Mouse (Mus musculus) heart, adult 8-10 months (tissue): ENCODE results near the gene Diaph2. TPM values are rescaled to one million over a fixed set of nuclear protein-coding genes. Genes with fewer than 3 reads are reported as not detected.

Experiments used
- DNase-seq: peaks from one replicate; pipeline ENCODE4 v3.0.0; 2022; ENCODE audit warnings: low spot score
- total RNA-seq, 4 experiments: library from RNA; stranded (reverse); gene quantifications; 2 replicates each; pipeline ENCODE4 v1.2.4; 2022

Gene Diaph2
- 10 to 100 TPM; 10.9 to 14.8 (median 11.0) TPM for total RNA-seq

- peak; percentile 82 for DNase-seq
These were observed at the start of gene Diaph2 for GRCm38 (mm10) chrX:129749571-129750061. Diaph2 (plus strand) TSS chrX:129749742.

- no peak for DNase-seq
These were observed 47.8 kb upstream of the Diaph2 start for GRCm38 (mm10) chrX:129701634-129702312.

DNA sequence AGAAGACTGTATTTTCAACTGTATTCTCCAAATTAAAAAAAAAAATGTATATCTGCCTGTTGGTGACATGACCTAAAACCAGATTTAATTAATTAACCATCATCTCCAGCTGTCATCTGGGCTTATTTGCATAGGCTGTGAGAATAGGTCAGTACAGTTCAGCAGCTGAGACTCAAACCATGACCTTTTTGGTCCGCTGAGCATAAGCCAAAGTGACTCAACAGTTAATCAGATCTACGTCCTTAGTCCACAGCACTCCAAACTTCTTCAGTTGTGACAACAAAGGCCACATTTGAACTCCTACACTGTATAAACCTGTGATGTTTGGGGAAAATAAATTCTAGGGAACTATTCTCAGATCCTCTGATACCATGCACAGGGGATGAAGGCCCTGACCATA, 39.9 kb upstream of the Diaph2 start:
- DNase-seq: no peak

GRCm38 (mm10) chrX:129728717-129729220, 20.8 kb upstream of the Diaph2 start:
- no peak for DNase-seq

- DNase-seq: peak; percentile 10
These were observed 13.0 kb upstream of the Diaph2 start for GRCm38 (mm10) chrX:129736562-129736961.

GRCm38 (mm10) chrX:129739226-129739625, 10.3 kb upstream of the Diaph2 start:
- no peak for DNase-seq

DNA sequence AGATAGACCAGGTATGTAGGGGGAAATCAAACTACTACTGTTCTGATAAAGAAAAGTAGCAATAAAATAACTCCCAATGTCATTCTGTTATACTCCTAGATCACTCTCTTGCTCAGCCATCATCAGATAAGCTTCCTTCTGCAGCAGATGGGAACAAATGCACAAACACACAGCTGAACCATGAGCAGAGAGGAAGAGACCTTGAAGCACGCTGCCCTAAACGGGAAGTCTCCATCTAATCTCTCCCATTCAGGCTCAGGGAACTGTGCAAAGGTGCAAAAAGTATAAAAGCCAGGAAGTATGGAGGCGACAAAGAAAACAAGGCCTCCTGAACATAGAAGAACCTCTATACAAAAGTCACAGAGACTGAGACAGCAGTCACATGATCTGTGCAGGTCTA, 6.6 kb upstream of the Diaph2 start:
- DNase-seq: no peak

- no peak for DNase-seq
These were observed 3.6 kb upstream of the Diaph2 start for GRCm38 (mm10) chrX:129745976-129746375.

DNA sequence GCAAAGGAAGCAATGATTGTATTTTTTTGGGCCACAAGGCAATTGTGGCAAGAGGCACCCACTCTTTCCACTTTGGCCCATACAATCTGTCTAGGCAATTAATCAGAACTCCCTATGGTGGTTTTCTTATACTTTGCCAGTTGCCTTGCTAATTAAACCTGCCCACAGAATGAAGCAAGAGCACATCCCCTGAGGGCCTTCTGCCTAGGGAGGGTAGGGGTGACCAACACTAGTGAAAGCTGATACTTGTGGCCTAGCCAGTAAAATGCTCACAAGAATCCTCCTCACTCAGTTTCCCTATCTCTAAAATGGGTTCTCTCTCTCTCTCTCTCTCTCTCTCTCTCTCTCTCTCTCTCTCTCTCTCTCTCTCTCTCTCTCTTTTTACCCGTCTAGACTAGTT, 440 bp upstream of the Diaph2 start:
- no peak for DNase-seq

GRCm38 (mm10) chrX:129750094-129750569, 590 bp downstream of the Diaph2 start:
- DNase-seq: no peak

GRCm38 (mm10) chrX:129750606-129751005, 1.1 kb downstream of the Diaph2 start:
- DNase-seq: no peak

DNA sequence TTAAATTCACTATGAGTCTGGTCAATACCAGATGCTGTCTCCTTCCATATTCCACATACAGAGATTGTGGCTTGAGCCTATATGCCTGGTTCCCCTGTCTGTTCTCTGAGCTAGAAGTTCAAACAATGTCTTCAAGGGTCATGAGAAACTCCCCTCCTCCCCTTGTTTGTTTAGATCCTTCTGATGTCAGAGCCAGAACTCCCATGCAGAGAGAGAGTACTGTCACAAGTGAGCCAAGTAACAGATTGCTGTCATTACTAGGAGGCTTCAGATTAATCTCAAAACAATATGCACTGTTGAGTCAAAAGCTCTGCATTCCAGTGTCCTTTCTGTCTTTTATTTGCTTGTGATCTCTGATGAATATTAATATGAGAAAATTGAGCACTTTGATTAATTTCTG, 7.1 kb downstream of the Diaph2 start:
- no peak for DNase-seq

- DNase-seq: no peak
These were observed 13.1 kb downstream of the Diaph2 start for GRCm38 (mm10) chrX:129762649-129763048.

DNA sequence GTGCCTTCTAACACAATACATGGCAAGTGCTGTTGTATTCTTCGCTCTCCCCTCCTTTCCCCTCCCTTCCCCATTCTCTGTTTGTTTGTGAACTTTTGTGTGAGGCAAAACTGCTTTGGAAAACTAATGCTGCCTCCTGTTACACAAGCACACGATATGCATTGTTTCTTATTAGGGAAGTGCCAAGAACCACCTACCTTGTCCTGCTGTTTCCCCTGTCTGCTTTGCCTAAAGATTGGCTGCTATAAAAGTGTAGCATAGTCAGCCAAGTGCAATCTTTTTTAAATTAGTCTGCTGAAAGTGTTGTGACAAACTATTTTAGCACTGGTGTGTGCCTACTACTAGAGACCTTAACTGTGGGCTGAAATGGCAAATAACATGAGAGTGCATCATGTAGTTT, 15.8 kb downstream of the Diaph2 start:
- DNase-seq: no peak

GRCm38 (mm10) chrX:129766811-129767210, 17.3 kb downstream of the Diaph2 start:
- DNase-seq: no peak

GRCm38 (mm10) chrX:129770625-129771024, 21.1 kb downstream of the Diaph2 start:
- no peak for DNase-seq

GRCm38 (mm10) chrX:129773556-129774255, 24.2 kb downstream of the Diaph2 start:
- DNase-seq: no peak

DNA sequence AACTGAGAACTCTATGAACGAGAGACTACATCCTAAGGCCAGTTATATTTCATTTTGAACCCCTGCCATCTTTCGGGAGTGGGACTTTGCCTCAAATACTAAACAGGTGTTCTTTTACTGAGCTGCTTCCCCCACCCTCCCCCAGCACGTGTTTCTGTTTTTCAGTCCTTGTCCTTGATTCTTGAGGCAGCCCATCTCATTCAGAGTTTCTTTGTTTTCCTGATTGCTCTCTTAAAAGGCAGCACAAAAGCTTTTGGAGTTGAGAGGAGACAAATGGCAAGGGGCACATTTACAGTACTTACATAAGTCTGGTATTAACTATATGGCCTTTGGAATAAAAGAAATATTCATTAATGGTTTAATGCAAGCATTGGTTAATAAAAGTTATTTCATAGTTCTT, 24.9 kb downstream of the Diaph2 start:
- DNase-seq: no peak

DNA sequence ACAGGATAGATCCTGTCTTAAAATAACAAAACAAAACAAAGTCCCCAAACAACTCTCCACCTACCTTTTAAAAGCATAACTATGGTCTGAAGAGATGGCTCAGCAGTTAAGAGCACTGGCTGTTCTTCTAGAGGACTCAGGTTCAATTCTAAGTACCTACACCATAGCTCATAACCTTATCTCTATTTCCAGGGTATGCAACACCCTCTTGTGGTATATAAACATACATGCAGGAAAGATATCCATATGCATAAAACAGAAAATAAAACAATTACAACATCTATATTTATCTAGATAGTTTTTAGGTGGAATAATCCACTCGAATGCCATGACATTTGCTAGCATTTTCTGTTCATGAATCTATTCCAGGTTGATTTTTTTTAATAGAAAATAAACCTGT, 27.2 kb downstream of the Diaph2 start:
- no peak for DNase-seq

DNA sequence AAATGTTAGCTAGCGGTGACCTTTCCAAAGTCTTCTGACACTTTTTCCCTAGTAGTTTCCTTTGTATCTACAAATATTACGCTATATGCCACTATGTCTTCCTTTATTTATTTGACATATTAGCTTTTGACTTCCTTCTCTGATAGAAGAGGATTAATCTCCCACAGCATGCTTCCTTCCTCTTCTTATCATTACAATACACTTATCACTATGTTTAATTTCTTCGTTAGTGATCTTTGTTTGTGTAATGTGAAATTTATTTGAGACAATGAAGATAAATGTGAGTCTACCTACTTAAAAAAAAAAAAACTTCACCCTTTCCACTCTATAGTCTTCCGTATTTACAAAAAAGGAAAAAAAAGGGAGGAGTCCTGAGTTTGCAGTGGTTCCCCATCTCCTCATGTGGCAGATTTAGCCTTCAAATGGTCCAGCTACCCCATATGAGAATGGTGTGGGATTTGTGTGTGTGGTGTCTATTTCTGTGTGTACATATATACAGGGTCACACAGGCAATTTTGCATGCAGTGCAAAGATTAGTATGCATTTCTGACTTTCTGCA, 27.9 kb downstream of the Diaph2 start:
- no peak for DNase-seq

DNA sequence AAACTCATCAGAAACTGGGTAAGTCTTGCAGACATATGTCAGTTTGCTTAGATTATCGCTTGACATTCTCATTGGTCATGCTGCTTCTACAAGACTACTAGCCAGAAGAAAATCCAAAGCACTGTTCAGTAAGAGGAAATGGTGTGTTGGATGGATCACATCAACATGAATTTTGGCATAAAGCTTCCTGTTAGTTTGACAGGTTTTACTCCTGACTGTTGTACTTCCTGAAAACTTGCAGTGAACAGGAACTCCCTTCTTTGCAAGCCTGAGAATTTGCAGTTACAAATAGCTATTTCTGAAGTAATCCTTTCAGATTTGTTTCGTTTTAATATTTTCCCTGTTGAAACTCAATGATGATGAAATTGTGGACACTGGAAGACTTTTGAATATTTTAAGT, 32.3 kb downstream of the Diaph2 start:
- DNase-seq: no peak

- DNase-seq: no peak
These were observed 34.5 kb downstream of the Diaph2 start for GRCm38 (mm10) chrX:129784062-129784461.

DNA sequence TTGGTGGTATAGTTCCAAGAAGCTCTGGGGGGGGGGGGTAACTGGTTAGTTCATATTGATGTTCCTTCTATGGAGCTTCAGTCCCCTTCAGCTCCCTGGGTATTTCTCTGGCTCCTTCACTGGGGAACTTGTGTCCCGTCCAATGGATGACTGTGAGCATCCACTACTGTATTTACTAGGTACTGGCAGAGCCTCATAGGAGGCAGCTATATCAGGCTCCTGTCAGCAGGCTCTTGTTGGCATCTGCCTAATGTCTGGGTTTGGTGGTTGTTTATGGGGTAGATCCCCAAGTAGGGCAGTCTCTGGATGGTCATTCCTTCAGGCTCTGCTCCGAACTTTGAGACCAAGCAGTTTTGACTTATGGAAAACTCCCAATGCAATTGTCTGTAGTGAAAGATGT, 50.4 kb downstream of the Diaph2 start:
- peak; percentile 9 for DNase-seq
